Mouse (Mus musculus) megakaryocyte, embryonic 14.5 days (primary cell): ENCODE results near the gene Map1lc3a. TPM values are rescaled to one million over a fixed set of nuclear protein-coding genes. Genes with fewer than 3 reads are reported as not detected.
A peak's percentile ranks its signal among the peaks of the same experiment; 100 is the strongest.

Experiments
- H3K27me3 ChIP-seq: replicated peaks from 2 replicates; pipeline ENCODE3; 2012; ENCODE audit warnings: inconsistent platforms
- H3K36me3 ChIP-seq: replicated peaks from 2 replicates; pipeline ENCODE3; 2012; ENCODE audit warnings: low read length, inconsistent platforms, mixed read lengths
- H3K4me1 ChIP-seq: 2 replicates; pipeline ENCODE4 v1.6.1; 2012; ENCODE audit warnings: inconsistent platforms
- H3K4me3 ChIP-seq: replicated peaks from 2 replicates; pipeline ENCODE3; 2012; ENCODE audit warnings: moderate library complexity, mild to moderate bottlenecking, inconsistent platforms
- H3K9me3 ChIP-seq: 2 replicates; pipeline ENCODE4 v1.6.1; 2012; ENCODE audit warnings: inconsistent platforms
- FLI1 ChIP-seq: IDR thresholded peaks from 2 replicates; pipeline ENCODE4 v1.6.1; 2012; ENCODE audit warnings: low read length, inconsistent platforms, mixed read lengths
- GATA1 ChIP-seq: IDR thresholded peaks from 3 replicates; pipeline ENCODE4 v1.6.1; 2012; ENCODE audit warnings: mixed read lengths, low read length, inconsistent platforms, borderline replicate concordance
- polyA plus RNA-seq: library from polyadenylated mRNA; stranded (reverse); fragments of >175 nt; gene quantifications from 2 replicates; pipeline ENCODE4 v1.2.3, GENCODE M21; 2012; ENCODE audit warnings: low replicate concordance; ENCODE audit not compliant: insufficient read depth

Map1lc3a gene
- polyA plus RNA-seq: 47.3 and 56.9 TPM in 2 replicates

GRCm38 (mm10) chr2:155276195-155276594 lies at the start of gene Map1lc3a:
Map1lc3a (plus strand) TSS chr2:155276297.
- Histone ChIP-seq H3K9me3 (no peaks in the 10 kb centered on the region), H3K4me1 (peaks cover 19% of the 10 kb centered on the region), H3K36me3 (peaks cover 23% of the 10 kb centered on the region), H3K27me3 (peaks cover 1% of the 10 kb centered on the region), H3K4me3 (peak within 1 kb of the TSS; percentile 98)
- TF ChIP-seq FLI1 (no peak), GATA1 (no peak)

DNA sequence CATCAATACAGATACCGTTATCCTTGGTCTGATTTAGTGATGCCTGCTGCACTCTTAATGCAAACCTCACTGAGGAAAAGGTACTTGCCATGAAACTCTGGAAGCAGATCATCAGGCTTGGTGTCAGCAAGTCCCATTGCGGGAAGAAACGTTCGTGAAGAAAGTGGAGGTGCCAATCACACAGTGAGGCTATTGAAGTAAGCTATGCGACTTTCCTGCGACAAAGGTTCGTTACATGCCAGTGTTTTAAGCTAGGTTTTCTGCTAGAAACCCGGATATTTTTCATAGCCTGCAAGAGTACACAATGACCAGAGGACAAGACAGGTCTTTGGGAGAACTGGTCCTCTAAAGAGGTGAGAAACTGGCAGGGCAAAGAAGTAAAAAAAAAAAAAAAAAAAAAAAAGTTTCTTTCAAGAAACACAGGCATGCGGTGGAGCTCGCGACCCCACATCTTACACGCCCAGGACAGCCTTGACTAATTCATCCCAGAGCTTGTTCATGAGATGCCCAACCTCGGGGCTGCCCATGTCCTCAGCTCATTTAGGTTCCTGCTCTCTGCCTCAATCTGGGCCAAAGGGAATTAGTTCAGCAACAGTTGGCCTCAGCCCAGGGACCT lies 40.2 kb upstream of the Map1lc3a start:
- H3K36me3 ChIP-seq: peaks cover 8% of the 10 kb centered on the region
- no peaks in the 10 kb centered on the region for H3K9me3 ChIP-seq
- no peak for TF ChIP-seq FLI1
- no peak for TF ChIP-seq GATA1
- H3K4me1 ChIP-seq: peaks cover 36% of the 10 kb centered on the region
- H3K27me3 ChIP-seq: peaks cover 4% of the 10 kb centered on the region
- peak overlapping the region; percentile 98 for H3K4me3 ChIP-seq

DNA sequence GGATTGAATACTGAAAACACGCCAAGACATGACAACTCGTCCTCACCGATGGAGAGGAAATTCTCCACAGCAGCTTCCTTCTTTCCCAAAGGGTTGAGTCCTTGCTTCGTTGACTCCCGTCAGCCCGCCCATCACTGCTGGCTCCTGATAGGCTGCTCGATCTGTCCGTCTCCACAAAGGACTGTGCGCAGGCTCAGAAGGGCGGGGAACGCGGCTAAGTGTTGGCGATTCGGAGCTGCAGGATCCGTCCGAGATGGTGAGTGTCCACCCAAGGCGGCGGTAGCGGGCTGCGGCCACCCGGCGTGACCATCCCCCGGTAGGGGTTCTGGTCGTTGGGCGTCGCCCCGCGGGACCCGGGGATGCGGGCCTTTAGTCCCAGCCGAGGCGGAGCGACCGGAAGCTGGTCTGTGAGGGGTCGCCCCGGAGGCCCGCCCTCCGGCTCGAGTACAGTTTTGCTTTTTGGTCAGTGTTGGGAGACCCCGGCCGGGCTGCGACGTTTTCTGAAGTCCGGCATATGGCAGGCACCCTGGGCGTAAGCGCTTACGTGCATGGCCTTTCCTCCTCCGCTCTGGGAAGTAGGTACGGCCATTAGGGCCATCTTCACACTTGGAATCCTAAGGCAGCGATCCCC lies 39.6 kb upstream of the Map1lc3a start, which contains the start of gene Dynlrb1:
Gene Dynlrb1, plus strand, starts transcription at position 172 of the 631 bp plus-strand sequence.
- TF ChIP-seq FLI1: no peak
- no peak for TF ChIP-seq GATA1

DNA sequence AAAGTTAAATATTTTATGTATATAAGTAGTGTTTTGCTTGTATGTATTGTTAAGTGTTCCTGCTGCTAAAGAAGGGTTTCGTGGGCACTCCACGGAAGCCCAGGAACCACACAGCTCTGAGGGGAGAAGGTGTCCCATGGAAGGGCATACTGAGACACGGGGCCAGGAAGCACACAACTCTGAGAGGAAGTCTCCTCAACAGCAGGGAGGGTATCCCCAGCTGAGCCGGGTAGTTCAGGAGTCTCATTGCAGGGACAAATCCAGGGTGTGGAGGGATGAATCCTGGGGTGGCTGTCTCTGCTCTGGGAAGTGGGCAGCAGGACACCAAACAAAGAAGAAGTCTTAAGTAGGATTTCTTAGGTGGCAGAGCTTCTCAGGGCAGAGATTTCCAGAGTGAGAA lies 38.8 kb upstream of the Map1lc3a start:
- H3K36me3 ChIP-seq: peaks cover 20% of the 10 kb centered on the region
- peaks cover 46% of the 10 kb centered on the region for H3K4me1 ChIP-seq
- peaks cover 4% of the 10 kb centered on the region for H3K27me3 ChIP-seq
- H3K9me3 ChIP-seq: no peaks in the 10 kb centered on the region
- TF ChIP-seq GATA1: no peak
- no peak for TF ChIP-seq FLI1
- H3K4me3 ChIP-seq: peak overlapping the region; percentile 98

More for the DNA sequence above, 39.6 kb upstream of the Map1lc3a start, which contains the start of gene Dynlrb1:
- H3K9me3 ChIP-seq: no peaks in the 10 kb centered on the region
- peaks cover 14% of the 10 kb centered on the region for H3K36me3 ChIP-seq
- peak within 1 kb of the TSS; percentile 98 for H3K4me3 ChIP-seq
- H3K27me3 ChIP-seq: peaks cover 4% of the 10 kb centered on the region
- H3K4me1 ChIP-seq: peaks cover 42% of the 10 kb centered on the region

GRCm38 (mm10) chr2:155240915-155241314 lies 35.2 kb upstream of the Map1lc3a start:
- Histone ChIP-seq H3K4me3 (no peak overlapping the region), H3K27me3 (no peaks in the 10 kb centered on the region), H3K9me3 (peaks cover 7% of the 10 kb centered on the region; the same call in 1 of the 2 replicates), H3K4me1 (peaks cover 61% of the 10 kb centered on the region), H3K36me3 (peaks cover 54% of the 10 kb centered on the region)
- TF ChIP-seq FLI1 (no peak), GATA1 (no peak)

DNA sequence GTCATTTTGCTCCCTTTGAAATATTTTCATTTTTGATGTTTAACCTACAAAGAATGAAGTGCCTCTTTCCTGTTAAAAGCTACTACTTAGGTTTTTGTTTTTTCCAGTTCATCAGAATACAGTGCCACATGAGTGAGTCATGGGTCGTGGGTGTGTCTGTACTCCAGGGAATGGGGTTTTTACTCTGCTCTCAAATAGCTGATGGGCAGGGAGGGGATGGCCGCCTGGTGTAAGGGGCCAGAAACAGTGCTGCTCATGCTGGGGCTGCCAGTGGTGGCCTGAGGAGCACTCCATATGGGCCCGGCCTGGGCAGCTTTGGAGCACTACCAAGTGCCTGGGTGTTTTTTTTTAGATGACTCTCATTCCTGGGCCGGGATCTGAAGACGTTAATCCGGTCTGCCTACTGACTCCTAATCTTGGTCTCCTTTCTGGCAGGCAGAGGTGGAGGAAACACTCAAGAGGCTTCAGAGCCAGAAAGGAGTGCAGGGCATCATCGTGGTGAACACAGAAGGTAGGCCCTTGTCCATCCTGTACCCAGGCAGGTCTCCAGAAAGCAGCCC lies 33.7 kb upstream of the Map1lc3a start:
- TF ChIP-seq GATA1: no peak
- no peak for TF ChIP-seq FLI1
- Histone ChIP-seq H3K9me3 (peaks cover 7% of the 10 kb centered on the region; the same call in 1 of the 2 replicates), H3K4me3 (peak overlapping the region; percentile 75), H3K4me1 (peaks cover 63% of the 10 kb centered on the region), H3K36me3 (peaks cover 67% of the 10 kb centered on the region), H3K27me3 (no peaks in the 10 kb centered on the region)

DNA sequence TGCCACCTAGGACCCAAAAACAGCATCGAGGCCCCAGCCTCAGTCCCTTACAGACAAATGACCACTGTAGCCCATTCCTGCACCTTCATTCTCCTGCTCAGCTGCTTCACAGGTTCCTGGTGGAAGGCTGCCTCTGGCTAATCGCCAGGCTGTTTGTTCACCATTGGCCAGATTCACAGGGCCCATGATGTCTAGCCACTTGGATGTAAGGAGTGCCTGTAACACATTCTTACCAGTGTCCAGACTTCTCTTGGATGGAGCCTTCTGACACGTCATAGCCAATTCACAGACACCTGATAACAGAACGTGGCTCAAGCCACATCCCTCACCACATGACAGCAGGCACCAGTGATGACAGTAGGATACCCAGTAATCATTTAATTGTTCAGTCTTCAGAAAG lies 29.9 kb upstream of the Map1lc3a start:
- H3K36me3 ChIP-seq: peaks cover 94% of the 10 kb centered on the region
- peaks cover 7% of the 10 kb centered on the region; the same call in 1 of the 2 replicates for H3K9me3 ChIP-seq
- H3K27me3 ChIP-seq: no peaks in the 10 kb centered on the region
- TF ChIP-seq FLI1: no peak
- no peak for TF ChIP-seq GATA1
- no peak overlapping the region for H3K4me3 ChIP-seq
- peaks cover 39% of the 10 kb centered on the region for H3K4me1 ChIP-seq

- Histone ChIP-seq H3K4me1 (peaks cover 23% of the 10 kb centered on the region), H3K9me3 (peaks cover 2% of the 10 kb centered on the region; the same call in 1 of the 2 replicates), H3K27me3 (no peaks in the 10 kb centered on the region), H3K4me3 (no peak overlapping the region), H3K36me3 (peaks cover 84% of the 10 kb centered on the region)
- TF ChIP-seq FLI1 (no peak), GATA1 (no peak)
Measured at GRCm38 (mm10) chr2:155248206-155248605, 27.9 kb upstream of the Map1lc3a start.

DNA sequence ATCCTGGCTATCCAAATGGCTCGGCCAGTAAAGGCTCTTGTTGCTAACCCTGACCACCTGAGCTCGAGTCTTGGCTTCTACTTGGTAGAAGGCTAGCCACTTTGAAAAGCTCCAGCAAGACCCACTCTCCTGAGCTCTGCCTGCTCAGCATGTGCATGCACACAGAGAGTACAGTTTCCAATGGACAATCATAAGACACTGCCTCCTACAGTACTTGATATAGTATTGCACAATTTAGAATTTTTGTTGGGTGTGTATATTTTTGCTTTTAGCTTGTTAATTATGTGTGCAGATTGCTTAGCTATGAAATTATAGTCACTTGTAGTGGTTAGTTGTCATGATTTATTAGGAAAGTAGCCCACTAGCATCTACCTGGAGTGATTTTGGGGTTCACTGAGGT lies 27.4 kb upstream of the Map1lc3a start:
- Histone ChIP-seq H3K4me1 (peaks cover 21% of the 10 kb centered on the region), H3K4me3 (no peak overlapping the region), H3K9me3 (no peaks in the 10 kb centered on the region), H3K36me3 (peaks cover 80% of the 10 kb centered on the region), H3K27me3 (no peaks in the 10 kb centered on the region)
- no peak for TF ChIP-seq FLI1
- TF ChIP-seq GATA1: no peak

DNA sequence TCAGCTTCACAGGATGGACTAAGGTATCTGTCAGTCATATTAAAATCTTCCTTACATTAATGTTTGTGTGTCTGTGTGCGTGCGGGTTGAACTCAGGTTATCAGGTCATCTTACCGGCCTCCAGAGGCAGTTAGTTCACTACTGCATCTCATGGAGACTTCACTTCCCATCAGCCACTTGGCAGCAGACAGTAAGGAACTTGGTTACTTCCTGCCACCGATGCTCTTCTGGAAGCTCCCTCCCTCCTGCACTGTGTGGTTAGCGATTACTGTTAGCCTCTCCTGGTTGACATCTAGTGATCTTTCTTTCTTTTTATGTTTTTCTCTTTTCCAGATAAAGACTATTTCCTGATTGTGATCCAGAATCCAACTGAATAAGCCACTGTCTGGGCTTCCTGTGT lies 26.5 kb upstream of the Map1lc3a start:
- H3K4me1 ChIP-seq: peaks cover 21% of the 10 kb centered on the region
- H3K36me3 ChIP-seq: peaks cover 71% of the 10 kb centered on the region
- H3K27me3 ChIP-seq: no peaks in the 10 kb centered on the region
- TF ChIP-seq FLI1 (no peak), GATA1 (no peak)
- no peak overlapping the region for H3K4me3 ChIP-seq
- H3K9me3 ChIP-seq: no peaks in the 10 kb centered on the region
